Mouse (Mus musculus): ENCODE measurements at regions not wholly inside any gene's neighbourhood (a gene's known extent, or its start where the extent isn't known, plus 50 kb on each side); places are given as distances from the start of the nearest gene placed in this dataset.

DNA sequence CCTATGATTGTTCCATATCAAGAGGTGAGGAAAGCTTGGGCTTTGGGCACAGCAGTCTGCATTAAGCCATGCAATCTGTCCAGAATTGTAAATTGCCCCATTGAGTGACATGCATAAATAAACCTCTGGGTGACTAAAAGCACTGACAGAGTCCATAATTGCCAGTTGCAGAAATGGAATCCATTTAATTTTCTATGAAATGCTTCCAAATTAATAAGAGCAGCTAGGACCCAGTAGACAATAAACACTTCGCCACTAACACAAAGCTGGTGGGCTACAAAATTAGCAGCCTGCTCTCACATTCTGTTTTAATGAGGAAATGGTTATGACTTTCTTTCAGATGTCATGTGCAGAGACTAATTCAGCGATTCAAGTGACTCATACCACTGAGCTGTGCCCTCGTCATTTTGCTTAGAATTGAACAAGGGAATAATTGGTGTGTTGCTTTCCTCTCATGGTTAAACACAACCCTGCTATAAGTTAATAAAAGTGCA, 407.6 kb upstream of the Ddi1 start:
- Histone ChIP-seq H3K4me2 (no peak overlapping the region), H3K9me3 (no peaks in the 10 kb centered on the region)

DNA sequence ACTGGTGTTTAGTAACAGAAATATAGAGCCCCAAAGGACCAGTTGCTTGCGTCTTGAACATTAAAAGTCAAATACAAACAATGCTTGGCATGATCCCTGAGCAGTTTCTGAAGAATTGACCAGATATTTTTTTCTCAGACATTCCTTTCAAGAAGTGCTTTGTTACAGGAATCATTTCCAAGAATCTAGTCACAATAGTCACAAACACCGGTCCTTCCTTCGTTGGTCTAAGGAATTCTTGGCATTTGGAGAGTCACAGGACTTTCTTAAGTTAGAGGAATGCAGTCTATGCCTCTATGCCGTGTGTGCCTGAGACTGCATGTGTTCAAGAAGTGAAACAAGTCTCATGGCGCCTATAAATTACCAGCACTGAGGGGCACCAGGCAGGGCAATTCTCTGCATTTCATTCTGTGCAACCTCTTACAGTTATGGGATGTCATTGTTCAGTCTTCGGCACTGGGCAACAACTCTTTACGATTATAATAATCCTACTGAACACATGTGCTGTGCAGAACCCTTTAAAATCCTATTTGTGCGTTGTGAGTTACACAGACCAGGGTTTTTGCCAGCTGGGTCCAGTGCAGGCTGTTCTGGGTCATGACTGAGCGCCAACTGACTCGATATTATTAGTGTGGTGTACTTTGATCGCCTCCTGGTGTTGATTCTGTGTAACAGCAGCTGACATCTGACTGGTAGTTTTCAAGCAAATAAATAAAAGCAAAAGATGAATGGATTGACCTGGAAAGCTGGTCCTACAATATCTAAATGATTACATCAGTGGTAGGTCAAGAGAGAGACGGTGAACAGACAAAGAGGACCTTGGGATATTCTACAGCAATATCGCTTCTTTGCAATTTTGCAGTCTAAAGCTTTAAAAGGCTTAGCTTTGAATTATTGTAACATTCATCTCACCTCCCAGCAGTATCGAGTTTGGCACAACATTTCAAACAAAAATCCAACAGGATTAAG, 398.6 kb upstream of the Ddi1 start:
- Histone ChIP-seq H3K36me3 (no peaks in the 10 kb centered on the region), H3K4me3 (replicated peaks) (no peak overlapping the region), H3K4me1 (no peaks in the 10 kb centered on the region), H3K9me3 (no peaks in the 10 kb centered on the region), H3K4me2 (peak overlapping the region; percentile 29; the same call in 1 of the 2 replicates), H3K27me3 (replicated peaks) (no peaks in the 10 kb centered on the region), H3K9ac (no peak overlapping the region), H3K27ac (no peak overlapping the region)
- 30% methylated on average over 14 of the region's 14 CpGs for WGBS
- ATAC-seq (ENCODE audit: insufficient read depth, low FRiP score, low read depth) = peak; percentile 53; the same call in 1 of the 2 replicates

More for the DNA sequence above, 407.6 kb upstream of the Ddi1 start:
- Histone ChIP-seq H3K36me3 (no peaks in the 10 kb centered on the region), H3K27me3 (replicated peaks) (no peaks in the 10 kb centered on the region), H3K27ac (no peak overlapping the region), H3K4me3 (replicated peaks) (no peak overlapping the region), H3K9ac (no peak overlapping the region), H3K4me1 (no peaks in the 10 kb centered on the region)
- WGBS = 69% methylated on average over 3 of the region's 3 CpGs
- no peak for ATAC-seq (ENCODE audit: insufficient read depth, low FRiP score, low read depth)

DNA sequence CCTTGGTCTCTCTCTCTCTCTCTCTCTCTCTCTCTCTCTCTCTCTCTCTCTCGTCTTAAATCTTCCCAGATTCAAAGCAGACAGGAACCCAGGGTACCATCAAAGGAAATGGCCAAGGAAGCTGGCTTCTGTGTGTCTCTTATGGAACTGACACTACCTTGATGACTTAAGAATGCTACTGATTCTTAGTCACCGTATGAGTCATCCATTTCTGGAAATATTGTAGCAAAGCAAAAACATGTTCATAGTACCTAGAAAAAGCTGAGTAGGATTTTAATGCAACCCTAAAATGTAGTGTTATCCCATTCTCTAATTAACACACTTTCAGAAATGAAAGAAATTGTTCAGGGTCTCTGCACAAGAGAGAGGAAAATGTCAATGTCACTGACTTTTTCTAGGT, 396.0 kb upstream of the Ddi1 start:
- Histone ChIP-seq H3K27ac (no peak overlapping the region), H3K4me3 (replicated peaks) (no peak overlapping the region), H3K9ac (no peak overlapping the region), H3K4me1 (no peaks in the 10 kb centered on the region), H3K4me2 (no peak overlapping the region), H3K27me3 (replicated peaks) (no peaks in the 10 kb centered on the region), H3K9me3 (no peaks in the 10 kb centered on the region), H3K36me3 (no peaks in the 10 kb centered on the region)
- 76% methylated on average over 2 of the region's 2 CpGs for WGBS
- ATAC-seq (ENCODE audit: insufficient read depth, low FRiP score, low read depth) = no peak

DNA sequence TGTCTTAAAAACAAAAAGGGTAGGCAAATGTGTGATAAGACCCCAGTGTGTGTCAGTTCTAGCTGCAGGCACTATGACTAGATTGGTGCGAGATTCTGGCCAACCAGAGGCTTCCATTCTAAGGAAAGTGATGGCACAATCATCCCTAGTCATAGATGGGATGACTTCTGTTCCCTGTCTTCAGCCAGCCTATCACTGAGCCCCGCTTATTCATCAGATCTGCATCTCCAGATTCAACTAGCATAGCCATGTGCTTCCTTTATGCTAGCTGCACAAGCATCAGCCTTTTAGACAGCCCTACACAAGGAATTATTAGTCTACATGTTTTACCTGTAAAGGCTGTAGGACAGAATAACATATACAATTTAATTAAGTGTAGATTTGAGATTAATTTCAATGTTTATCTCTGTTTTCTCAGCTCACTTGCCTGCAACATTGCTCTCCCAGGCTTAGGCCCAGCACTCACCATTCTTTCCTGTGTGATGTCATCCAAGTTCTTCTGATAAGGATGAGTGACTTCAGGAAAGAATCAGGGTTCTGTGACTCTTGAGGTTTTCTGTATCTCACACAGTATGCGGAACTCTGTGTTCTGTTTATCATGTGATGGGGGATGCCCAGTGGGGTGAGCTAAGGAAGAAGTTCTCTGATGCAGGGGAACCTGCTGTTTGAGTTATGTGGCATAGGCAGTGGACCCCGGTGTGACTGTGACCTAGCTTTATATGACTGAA, 382.8 kb upstream of the Ddi1 start:
- Histone ChIP-seq H3K4me3 (replicated peaks) (no peak overlapping the region), H3K9me3 (no peaks in the 10 kb centered on the region), H3K9ac (no peak overlapping the region), H3K27ac (no peak overlapping the region), H3K27me3 (replicated peaks) (no peaks in the 10 kb centered on the region), H3K36me3 (no peaks in the 10 kb centered on the region), H3K4me2 (no peak overlapping the region), H3K4me1 (no peaks in the 10 kb centered on the region)
- 82% methylated on average over 4 of the region's 4 CpGs for WGBS
- ATAC-seq (ENCODE audit: insufficient read depth, low FRiP score, low read depth) = no peak

DNA sequence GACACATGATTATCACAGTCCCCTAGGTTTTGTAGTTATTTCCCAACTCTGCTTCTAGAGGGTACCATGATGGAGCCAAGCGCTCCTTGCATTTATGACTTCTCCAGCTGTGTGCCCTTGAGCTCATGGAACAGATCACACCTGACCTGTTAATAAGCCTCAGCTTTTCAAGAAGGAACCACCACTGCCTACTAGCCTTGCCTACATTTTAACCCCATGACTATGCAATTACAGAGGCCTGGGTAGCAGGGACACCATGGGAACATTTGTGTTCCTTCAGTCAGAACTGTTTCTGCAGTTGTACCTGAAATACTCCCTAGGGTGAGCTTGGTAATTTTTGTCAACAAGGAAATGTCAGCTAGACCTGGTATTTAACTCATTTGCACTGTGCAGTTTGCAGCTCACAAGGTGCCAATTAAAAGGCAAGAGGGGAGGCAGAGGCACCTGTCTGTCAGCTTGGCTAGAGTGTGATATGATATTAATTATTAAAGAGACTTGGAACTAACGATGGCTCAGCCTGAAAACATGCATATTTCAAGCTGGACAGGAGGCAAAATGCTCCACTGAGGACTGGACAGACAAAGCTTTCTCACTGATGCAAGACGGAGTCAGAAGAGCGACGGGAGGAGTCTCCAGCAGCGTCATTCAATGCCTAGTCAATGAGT, 382.1 kb upstream of the Ddi1 start:
- no peak overlapping the region for H3K27ac ChIP-seq
- no peak for ATAC-seq (ENCODE audit: insufficient read depth, low FRiP score, low read depth)
- H3K4me2 ChIP-seq = no peak overlapping the region
- 84% methylated on average over 6 of the region's 6 CpGs for WGBS
- H3K9ac ChIP-seq = no peak overlapping the region
- H3K9me3 ChIP-seq = no peaks in the 10 kb centered on the region
- no peaks in the 10 kb centered on the region for H3K4me1 ChIP-seq
- H3K27me3 ChIP-seq (replicated peaks) = no peaks in the 10 kb centered on the region
- H3K4me3 ChIP-seq (replicated peaks) = no peak overlapping the region
- H3K36me3 ChIP-seq = no peaks in the 10 kb centered on the region

DNA sequence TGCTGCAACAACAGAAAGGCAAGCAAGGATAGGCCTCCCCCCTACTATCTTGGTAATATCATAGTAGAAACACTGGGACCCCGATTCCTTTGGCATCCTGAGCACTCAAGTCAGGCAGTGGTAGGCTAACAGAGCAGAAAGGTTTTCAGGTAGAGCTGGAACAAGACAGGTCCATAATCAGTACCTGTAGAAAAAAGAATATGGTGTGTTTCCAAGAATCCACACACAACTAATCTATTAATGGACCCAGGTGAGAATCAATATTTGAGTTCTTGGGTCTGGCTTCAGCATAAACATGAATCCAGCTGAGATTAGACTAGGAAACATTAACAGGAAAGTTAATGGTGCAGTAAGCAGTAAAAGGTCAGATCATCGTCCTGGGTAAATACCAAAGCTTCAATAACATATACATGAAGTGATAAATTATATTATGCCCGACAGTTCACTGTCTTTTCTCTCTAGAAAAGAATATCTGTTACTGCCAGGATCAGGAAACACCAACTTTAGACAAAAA, 376.2 kb upstream of the Ddi1 start:
- WGBS = 45% methylated on average over 3 of the region's 3 CpGs
- Histone ChIP-seq H3K9ac (no peak overlapping the region), H3K36me3 (no peaks in the 10 kb centered on the region), H3K27me3 (replicated peaks) (no peaks in the 10 kb centered on the region), H3K4me3 (replicated peaks) (no peak overlapping the region), H3K9me3 (no peaks in the 10 kb centered on the region), H3K27ac (no peak overlapping the region), H3K4me2 (no peak overlapping the region), H3K4me1 (no peaks in the 10 kb centered on the region)
- peak; percentile 76 for ATAC-seq (ENCODE audit: insufficient read depth, low FRiP score, low read depth)

DNA sequence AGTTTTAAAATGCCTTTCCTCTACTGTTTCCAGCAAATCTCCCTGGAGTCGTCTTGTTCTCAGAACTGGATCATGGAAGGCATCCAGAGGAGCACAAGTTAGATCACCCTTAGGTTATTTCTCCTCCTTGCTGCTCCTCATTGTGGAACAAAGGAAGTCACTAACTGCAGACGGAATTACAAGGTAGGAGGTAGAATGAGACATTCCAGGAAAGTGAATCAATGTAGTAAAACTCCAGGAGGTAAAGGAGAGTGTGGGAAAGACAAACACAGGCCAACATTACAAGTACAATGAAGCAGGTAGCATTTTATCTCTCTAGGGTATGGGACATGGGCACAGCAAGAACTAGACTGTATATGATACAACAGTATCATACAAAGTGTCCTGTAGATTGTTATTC, 375.7 kb upstream of the Ddi1 start:
- 60% methylated on average over 2 of the region's 2 CpGs for WGBS
- Histone ChIP-seq H3K4me2 (no peak overlapping the region), H3K27ac (no peak overlapping the region), H3K4me3 (replicated peaks) (no peak overlapping the region), H3K36me3 (no peaks in the 10 kb centered on the region), H3K9me3 (no peaks in the 10 kb centered on the region), H3K27me3 (replicated peaks) (no peaks in the 10 kb centered on the region), H3K9ac (no peak overlapping the region), H3K4me1 (no peaks in the 10 kb centered on the region)
- ATAC-seq (ENCODE audit: insufficient read depth, low FRiP score, low read depth) = no peak; the same call in 1 of the 2 replicates

DNA sequence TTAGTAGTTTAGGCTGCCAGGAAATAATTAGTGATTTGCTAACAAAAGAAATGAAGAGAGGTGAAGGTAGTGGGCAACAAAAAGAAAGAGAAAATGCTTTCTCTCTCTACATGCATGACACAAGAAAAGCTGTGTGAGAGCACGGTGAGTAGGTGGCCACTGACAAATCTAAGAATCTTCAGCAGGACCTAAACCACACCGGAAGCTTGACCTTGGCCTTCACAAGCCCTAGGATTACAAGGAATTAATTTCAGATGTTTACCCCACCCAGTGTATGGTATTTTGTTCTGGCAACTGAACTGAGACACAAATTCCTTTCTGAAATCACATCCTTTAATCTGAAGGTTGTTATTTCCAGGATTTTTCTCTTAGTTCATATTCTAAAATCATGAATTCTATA, 347.5 kb upstream of the Ddi1 start:
- no peak overlapping the region for H3K9ac ChIP-seq
- 64% methylated on average over 2 of the region's 2 CpGs for WGBS

DNA sequence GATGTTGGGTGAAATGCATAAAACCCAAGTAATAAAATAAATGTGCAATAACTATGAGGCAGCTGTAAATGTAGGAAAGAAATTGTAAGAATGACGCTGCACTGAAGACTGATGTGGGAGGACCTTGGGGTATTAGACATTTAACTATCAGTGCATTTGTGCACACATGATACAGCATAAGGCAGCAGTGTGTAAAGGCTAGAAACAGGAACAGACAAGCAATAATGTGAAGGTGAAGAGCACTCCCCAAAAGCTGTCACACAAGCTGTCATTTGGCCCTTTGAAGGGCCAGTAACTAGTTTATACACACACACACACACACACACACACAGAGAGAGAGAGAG, 339.6 kb upstream of the Ddi1 start:
- no peak for ATAC-seq (ENCODE audit: insufficient read depth, low FRiP score, low read depth)
- 86% methylated on average over 1 of the region's 1 CpGs for WGBS
- no peak overlapping the region for H3K9ac ChIP-seq

More for the DNA sequence above, 347.5 kb upstream of the Ddi1 start:
- no peak for ATAC-seq (ENCODE audit: insufficient read depth, low FRiP score, low read depth)
- H3K36me3 ChIP-seq = no peaks in the 10 kb centered on the region
- H3K27me3 ChIP-seq (replicated peaks) = no peaks in the 10 kb centered on the region
- no peak overlapping the region for H3K4me3 ChIP-seq (replicated peaks)
- no peaks in the 10 kb centered on the region for H3K4me1 ChIP-seq
- no peak overlapping the region for H3K27ac ChIP-seq
- H3K4me2 ChIP-seq = no peak overlapping the region
- no peaks in the 10 kb centered on the region for H3K9me3 ChIP-seq

DNA sequence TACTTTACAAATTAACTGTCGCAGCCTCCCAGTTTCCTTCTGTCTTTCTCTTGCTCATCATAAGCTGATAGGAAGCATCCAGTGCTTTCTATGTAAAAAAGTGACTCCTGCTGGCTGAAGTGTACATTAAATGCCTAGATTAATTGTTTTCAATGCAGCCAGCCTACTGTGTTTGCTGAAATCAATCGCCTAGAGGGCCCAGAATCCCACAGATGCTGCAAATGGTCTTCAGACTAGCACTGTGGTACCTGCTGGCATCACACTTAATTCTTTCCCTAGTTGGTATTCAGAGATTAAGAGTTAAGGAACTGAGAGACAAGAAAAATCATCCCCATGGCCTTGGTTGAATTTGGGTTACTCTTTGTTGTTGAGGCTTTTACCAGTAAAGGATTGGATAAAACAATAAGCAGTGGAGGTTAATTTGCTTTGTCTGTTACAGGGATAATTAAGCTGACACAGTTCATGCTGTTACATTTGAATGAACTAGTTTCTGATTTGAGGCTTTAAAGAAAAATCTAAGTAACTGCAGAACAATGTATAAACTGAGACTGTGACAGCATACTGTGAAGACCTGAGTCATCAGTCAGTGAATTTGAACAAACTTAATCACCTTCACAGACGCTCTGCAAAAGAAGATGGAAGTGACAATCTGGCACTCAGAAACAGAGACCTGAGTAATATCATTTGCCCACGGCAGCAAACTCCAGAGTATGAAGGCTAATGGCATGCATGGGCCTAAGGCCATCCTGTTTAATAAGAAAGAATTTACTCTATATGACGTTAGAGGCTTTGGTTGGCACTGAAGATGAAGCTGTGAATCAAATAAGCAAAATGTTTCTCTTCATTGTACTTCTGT, 339.0 kb upstream of the Ddi1 start:
- no peak for ATAC-seq (ENCODE audit: insufficient read depth, low FRiP score, low read depth)
- H3K36me3 ChIP-seq = no peaks in the 10 kb centered on the region
- H3K4me3 ChIP-seq (replicated peaks) = no peak overlapping the region
- no peaks in the 10 kb centered on the region for H3K4me1 ChIP-seq
- H3K27ac ChIP-seq = no peak overlapping the region
- no peak overlapping the region for H3K4me2 ChIP-seq
- H3K27me3 ChIP-seq (replicated peaks) = no peaks in the 10 kb centered on the region
- WGBS = 59% methylated on average over 5 of the region's 5 CpGs
- no peaks in the 10 kb centered on the region for H3K9me3 ChIP-seq
- H3K9ac ChIP-seq = no peak overlapping the region

More for the DNA sequence above, 339.6 kb upstream of the Ddi1 start:
- Histone ChIP-seq H3K27ac (no peak overlapping the region), H3K4me3 (replicated peaks) (no peak overlapping the region), H3K27me3 (replicated peaks) (no peaks in the 10 kb centered on the region), H3K9me3 (no peaks in the 10 kb centered on the region), H3K4me2 (no peak overlapping the region), H3K36me3 (no peaks in the 10 kb centered on the region), H3K4me1 (no peaks in the 10 kb centered on the region)
